Mouse (Mus musculus) urinary bladder, adult 2 months (tissue): ENCODE measurements at regions not wholly inside any gene's neighbourhood (a gene's known extent, or its start where the extent isn't known, plus 50 kb on each side); places are given as distances from the start of the nearest gene placed in this dataset.

Experiments
- DNase-seq: peaks from one replicate; pipeline ENCODE4 v3.0.0; 2022; ENCODE audit warnings: low spot score

DNA sequence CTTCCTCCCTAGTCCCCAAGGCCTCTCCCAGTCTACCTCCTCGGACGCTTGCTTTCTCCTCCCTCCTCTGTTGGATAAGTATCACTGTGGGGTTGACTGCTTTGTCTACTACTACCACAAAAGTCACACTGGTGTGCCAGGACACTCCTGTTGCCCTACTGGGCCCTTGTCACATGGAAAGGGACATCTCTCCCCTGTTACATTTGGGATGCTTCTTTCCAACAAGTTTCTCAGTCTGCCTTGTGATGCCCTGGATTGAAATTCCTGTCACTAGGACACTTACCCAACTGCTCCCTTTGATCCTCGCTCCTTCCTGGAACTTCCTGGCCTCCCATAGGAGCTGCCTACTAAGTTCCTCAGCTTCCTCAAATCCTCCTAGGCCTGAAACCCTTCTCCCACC, 501.9 kb upstream of the Nox3 start:
- no peak for DNase-seq

DNA sequence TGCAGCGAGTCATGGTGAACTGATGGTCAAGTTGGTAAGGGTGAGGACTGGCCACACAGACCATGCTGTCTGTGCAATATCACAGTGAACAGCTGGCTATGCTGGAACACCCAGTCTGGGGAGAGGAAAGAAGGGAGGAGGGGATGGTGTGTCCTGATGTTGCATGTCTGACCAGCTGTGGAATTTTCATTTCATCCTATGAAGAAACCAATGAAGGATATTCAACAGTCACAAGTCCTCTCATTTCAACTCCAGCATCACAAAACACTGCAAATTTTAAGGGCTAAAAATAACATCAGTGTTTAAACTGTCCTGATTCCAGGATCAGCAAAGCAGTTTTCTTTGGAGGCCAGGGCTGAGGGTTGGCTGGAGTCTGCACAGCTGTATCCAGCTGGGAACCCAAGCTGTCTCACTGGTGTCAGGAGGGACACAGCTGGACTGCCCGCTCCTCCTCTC, 503.7 kb upstream of the Nox3 start:
- no peak for DNase-seq

DNA sequence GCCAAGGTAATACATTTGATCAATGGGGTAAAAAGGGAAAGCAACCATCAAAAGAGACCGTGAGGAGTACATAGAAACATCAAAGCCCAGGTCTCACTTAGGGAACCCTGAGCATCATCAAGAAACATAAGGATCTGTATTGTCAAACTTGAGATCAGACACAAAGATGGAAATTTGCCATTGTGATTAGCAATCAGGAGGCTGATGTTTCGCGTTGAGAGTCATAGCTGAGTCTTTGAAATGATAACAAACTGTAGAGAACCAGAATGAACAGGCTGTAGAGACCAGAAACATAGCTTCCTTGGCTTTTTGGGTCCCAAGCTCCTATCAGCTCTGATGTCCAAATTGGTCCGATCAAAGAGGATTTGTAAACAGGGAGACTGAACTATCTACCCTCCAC, 505.2 kb upstream of the Nox3 start:
- DNase-seq: no peak

DNA sequence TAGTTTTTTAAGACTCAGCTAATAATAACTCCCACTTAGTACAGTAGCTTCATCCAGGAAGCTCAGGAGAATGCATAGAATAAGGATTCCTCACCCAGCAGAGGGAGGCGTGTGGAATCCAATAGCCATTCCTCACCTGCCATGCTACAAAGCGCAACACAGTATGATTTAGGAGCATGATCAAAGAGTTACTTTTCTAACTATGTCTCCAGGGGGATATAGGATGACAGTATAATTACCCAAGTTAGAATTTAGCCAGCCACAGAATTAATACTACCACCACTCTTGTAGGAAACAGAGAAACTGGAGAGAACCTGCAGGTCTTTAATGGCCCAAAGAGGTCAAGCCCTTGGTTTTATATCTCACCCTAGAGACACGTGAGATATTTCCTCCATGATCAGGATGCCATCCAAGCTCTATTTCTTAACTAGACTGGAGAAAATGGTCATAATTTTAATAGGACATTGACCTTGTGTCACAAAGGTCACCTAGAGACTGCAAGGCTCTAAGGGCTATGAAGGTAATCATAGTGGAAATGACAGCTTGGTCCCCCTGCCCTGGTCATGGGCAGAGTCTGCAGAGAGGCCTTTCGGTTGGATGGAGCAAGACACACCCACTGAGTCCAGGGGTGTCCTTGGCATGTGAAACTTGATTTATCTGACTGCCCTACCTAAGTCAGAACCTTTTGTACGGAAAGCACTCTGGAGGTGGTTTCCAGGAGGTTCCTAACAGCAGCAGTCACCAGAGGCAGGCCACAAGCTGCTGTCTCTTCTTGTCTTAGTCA, 512.3 kb upstream of the Nox3 start:
- no peak for DNase-seq

DNA sequence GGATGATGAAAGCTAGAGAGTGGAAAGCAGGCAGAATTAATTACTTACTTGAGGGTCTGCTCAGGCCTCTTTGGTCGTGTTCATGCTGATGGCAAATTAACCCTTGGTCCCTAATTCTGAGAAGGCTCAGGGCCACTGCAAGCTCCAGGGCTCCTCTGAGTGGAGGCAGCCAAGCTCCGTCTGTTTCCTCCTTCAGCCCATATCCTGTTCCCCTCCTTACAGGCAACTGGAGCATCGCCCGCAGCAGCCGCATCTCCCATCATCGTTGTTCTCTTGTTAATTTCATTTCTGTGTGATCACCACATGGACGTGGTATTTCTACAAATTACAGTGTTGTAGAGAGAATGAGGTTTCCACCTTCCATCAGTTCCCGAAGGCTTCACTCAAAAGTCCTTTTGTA, 513.6 kb upstream of the Nox3 start:
- DNase-seq: no peak

DNA sequence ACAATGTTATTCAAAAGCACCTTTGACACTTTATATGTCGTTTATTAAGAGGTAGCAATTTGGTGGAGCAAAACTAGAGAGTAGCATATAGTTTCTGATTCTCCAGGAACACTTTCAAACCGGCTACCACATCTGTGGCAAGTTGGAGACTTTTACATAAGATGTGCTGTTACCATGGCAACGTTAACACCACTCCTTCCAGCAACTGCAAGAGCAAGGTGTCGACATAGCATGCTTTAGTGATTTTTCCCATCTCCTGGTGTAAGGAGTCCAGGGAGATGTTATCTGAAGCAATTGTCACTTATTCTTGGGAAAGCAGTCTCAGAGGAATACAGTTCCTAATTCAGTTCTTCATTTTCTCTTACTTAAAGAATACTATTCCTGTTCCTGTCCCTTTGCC, 516.5 kb upstream of the Nox3 start:
- no peak for DNase-seq

DNA sequence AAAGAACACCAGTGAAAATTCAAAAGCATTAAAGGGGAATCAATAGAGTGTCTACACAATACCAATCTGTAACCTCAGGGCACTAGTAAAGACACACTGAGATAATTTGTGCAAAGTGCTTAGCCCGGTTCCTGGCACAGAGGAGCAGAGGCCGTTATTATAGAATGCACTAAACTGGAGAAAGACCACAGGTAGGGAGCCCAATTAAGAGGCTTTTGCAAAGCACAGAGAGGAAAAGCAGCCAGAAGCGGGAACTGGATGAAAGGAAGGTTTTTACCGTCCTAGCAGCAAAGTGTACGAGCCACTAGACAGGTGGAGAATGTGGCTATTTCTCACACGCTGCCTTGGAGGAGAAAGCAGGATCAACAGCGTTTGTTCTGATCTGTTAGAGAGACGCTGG, 518.9 kb upstream of the Nox3 start:
- no peak for DNase-seq

DNA sequence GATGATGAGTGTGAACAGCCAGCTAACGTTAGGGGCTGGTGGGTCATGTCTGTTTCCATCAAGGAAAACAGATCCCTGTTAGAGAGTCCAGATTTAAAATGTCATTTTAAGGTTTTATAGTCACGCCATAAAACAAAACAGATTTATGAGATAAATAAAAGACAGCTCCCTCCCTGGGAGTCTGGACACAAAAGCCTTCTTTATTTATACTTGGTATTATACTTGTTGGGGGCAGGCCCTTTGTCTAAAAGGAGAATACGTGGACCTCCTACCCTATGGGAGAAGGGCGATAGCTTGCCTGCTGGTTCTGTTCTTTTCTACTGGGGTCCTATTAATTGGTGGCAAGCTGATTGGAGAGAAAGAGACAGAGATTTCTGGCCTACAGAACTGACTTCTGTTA, 520.1 kb upstream of the Nox3 start:
- no peak for DNase-seq

DNA sequence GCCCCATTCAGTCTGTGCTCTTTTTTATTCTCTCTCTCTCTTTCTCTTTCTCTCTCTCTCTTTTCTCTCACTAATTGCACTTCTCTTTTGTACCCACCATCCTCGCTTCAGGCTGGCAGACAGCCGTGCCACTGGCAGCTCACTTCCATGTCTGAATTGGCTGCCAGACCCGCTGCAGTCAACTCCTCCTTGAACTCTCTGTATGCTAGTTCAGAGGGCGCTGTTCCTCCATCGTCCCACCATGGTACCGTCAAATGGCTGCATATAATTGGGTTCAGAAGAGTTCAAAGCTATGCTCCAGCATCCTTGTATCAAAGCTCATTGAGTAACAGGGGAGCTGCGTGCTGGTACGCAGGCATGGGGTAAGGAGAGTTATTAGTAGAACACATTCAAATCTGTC, 520.7 kb upstream of the Nox3 start:
- no peak for DNase-seq

DNA sequence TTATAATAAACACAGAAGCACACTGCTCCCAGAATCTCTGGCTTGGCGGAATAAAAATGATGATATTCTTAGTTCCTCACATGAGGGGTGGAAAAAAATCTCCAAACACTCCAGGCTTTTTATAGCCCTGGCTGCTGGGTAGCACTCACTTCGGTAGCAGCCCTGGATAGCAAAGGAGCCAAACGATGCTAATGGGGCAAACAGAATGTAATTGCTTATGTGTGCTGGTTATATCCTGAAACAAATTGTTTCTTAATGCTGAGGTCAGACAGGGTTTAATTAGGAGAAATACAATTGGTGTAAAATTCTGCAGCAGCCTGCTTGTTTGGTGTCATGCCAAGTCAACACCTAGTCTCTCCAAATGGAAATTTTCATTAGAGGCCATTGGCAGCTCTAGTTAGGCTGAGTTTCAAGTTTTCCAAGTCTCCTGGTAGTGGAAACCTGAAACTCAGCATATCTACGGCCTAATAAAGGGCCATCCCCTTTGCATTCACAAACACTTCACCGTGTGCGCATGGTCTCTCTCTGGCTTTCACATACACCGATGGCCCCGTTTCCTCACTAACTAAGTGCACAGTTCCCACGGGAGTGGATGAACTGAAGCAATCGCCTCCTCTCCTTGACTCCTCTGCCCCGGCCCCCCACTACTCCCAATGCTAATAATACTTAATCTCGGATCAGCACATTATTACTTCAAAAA, 524.8 kb upstream of the Nox3 start:
- no peak for DNase-seq

DNA sequence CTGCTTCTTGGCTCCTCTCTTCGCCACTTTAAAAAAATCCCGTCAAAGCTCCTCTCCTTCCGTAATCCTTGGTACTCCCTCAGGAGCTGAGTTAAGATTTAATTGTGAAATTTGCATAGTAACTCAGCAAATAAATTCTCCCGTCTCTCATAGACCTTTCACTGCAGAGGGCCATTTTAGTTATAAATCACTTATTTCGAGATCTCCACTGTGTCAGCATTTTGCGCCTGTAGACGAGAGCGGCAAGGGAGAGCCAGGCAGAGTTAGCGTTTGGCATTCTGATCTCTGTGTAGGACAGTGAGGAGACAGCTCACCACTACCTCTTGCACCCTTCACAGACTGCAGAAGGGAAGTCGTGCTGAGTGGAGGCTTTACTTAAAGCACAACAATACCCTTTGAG, 531.8 kb upstream of the Nox3 start:
- DNase-seq: no peak

DNA sequence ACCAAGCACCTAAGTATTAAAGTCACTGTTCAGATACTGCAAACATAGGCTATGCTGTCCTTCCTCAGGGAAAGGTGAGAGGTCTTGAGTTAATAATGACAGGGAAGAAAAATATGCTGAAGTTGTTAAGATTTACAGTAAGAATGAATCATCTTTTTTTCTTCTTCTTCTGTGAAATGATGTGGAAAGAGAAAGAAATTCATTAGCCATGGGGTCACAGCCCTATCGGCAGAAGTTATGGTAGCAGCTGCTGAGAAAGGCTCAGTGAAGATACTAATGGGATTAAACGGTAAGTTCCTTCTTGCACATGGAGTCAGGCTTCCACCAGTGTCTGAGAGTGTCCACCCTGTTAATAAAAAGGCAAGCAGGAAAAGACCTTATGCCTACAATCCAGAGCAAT, 533.9 kb upstream of the Nox3 start:
- no peak for DNase-seq

DNA sequence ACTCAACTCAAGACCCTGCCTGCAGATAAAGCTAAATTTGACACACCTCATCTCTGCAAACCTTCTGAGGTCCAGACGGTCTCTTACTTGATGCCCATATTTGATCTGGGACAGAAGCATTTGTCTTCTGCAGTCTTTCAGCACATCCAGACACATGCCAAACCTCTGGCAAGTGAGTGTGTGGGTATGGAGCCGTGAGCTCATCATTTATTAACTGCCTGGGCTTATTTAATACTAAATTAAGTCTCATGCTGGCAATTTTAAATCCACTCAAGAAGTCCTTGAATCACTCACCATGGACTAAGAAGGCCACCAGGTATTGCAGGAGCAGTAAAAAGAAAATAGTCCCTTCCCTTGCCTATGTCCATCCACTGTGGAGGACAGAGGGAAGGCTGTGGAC, 554.4 kb upstream of the Nox3 start:
- DNase-seq: no peak

DNA sequence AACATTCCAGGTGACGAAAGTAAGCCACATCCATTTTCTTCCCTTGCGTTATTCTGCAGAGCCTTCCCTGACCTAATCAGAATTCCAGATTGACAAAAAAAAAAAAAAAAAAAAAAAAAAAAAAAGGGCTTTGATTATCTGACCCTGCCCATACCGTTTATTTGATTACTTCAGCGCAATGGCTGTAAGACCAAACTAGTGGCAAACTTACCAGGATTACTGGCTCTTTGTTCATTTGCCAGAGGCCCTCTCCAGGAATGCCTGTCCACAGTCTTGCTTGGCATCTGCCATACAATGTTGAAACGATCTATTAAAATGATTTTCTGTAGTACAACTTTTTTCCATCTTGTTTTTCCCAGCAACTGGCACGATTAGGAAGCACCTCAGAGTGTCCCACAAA, 569.4 kb upstream of the Nox3 start:
- DNase-seq: no peak

DNA sequence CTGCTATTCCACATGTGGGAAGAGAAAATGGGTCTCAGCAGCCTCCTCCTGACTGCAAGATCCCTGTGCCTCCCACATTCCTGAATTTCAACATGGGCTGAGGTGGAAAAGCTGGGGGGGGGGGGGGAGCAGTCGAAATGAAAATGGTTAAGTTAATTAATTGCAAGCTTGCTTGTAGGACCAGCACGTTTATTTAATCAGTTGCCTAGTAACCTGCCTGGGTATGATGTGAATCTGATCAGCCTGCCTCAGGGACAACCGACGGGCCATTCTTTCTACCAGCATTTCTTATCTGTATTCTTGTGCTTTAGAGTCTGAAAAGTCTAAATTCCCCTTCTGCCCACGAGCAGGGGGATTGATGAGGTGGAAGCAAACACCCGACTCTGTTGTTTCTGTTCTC, 569.9 kb upstream of the Nox3 start:
- no peak for DNase-seq

DNA sequence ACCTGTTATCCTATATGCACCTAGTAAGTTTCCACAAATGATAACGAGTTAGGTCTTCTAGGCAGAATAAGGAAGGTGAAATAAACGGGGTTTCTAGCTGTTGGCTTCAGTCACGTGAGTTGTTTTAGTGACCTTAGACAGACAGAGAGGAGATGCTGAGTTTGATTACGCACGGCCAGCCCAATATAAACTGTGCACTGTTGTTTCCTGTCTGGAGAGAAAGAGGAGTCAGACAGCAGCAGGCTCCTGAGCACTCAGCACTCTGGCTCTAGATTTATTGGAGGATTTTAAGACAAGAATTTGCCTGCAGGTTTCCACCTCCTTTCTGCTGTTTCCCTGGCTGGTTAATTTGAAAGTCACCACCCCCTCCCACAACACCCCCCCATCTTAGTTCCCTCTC, 570.4 kb upstream of the Nox3 start:
- DNase-seq: no peak

DNA sequence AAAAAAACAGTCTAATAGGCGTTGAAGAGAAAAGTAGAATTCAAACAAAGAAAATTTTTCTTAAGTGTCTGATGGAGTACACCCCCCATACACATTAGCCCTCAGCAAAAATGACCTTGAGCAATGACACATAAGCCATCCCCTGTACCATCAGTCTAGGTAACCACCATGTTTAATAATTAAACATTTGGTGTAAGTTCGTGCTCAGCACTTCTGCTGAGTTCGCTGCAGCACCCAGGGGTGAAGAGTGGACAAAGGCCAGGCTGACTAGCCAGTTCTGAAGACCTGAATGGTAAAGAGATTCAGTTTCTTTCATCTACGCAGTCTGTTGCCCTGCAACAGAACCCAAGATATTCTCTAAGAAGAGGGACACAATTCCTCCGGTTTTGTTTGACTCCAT, 572.3 kb upstream of the Nox3 start:
- DNase-seq: no peak

DNA sequence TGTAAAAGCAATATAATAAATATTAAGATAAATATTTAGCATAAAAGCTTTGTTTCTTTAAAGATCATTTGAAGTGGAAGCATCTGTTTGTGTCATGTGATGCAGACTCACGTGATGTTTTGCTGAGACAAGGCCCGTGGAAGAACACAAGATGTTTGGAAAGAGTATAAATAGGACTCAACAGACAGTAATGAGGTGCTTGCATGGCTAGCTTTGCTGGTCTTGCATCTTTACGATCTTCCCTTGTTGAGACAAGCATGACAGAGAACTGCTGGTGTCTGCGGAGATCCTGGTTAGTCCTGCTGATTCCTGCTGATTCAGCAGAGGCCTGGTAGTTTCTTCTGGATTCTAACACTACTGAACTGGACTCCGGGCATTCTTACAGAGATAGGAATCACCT, 576.4 kb upstream of the Nox3 start:
- no peak for DNase-seq

DNA sequence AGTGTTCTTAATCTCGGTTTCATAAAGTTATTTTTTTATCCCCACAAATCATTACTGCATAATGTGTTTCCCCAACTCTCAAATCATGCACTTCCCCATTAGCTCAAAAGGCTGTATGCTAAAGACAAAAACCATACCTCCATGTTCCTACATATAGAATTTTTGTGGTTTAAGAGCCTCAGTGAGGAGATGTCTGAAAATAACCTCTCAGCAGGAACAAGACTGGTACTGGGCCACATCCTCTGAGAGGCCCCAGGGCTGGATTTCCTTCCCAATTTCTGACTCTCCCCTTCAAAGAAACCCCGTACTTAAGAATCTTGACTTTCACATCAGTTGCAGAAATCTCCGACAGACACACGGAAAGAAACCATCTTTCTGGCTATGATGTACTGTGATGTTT, 580.7 kb upstream of the Nox3 start:
- no peak for DNase-seq

DNA sequence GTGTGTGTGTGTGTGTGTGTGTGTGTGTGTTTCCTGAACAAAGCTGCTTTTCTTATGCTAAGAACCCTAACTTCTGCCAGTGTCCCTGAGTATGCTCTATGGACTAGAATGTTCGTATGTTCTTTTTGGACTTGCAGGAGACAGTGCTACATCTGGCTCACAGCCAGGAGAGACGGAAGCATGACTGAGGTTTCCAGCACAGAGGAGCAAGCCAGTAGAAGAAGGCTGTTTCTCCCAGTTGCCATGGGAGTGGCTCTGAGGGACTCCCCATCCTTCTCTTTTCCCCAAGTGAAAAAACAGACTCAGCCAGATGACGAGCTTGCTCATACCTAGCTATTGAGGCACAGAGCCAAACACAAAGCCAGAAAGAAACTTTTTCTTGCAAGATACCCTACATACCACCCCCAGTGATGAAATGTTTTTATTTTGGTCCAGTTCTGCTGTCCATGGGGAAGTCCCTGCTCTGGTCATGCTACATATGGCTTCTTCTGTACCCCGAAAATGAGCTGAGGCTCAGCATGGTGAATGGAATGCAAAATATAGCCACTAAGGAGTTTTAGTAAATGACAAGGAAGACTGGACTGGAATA, 582.3 kb upstream of the Nox3 start:
- DNase-seq: no peak

DNA sequence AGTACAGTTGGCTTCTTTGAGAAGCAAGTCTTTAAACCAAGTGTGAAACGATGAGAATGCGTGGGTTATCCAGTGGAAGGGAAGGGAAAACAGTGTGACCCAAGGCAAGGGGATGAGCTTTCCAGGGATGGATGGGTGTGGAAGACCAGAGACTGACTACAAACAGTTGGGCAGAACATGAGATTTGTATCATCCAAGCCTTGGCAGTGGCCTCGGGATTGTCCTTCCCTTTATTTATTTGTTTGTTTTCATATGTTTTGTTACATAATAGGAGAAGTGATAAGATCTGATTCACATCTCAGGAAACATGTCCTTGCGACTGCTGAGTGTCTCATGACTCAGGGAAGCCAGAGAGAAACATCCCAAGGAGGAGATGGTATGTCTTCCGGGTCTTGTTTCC, 585.4 kb upstream of the Nox3 start:
- no peak for DNase-seq

DNA sequence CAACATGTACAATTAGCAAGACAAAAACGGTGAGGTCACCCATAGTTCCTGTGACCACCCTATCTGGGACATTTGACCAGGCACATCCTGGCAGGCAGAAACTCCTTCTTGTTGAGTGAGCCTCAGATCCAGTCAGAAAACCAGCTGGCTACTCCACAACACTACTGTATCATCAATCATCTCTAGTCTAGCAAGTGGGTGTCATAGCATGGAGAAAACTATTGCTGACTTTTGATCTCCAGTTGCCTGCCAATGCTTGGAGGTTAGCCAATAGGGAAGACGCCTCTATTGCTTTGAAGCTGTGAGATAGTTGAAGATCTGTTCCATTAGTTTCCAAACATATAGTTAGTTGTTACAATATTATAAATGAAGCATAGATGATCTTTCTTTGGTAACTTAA, 595.4 kb upstream of the Nox3 start:
- no peak for DNase-seq

DNA sequence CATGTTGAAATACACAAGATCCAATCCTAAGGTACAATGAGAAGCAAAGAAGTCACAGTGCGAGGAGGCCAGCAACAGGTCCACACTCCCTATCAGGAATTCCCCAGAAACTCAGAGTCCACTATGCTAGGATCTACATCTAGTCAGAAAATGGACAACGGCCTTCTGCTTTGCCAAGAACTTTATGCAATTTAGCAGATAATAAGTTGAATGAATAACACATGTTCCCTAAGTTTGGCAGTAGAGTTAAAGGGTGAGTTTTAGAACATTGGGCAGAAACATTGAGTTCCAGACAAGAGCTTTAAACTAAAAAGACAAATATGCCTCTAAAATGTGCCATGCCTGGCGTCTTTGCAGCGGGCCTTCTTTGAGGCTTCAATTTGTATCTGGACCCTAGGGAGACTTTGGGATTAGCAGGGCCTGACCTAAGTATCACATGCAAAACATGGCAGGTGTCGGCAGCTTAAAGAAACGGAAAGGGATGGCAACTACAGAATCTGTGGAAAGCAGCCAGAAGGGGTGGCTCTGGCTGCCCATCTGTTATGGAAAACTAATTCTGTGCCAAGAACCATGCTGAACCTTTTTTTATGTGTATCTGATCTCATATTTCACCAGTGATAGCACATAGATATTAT, 600.6 kb upstream of the Nox3 start:
- DNase-seq: no peak
